Mouse (Mus musculus) neural tube, embryonic 12.5 days (tissue): ENCODE data around the gene Pheta2. TPM values are rescaled to one million over a fixed set of nuclear protein-coding genes. Genes with fewer than 3 reads are reported as not detected.
"Not testable (repeated sequence)": the region's sequence is repeated elsewhere in the genome, so short reads cannot be mapped to it uniquely, and the experiment has no call there.

Experiments used
- ATAC-seq: fragments of 200-750 bp; cut with Nextera tagmentation; 2 replicates; pipeline ENCODE4 v1.8.0; 2017; ENCODE audit warnings: low read depth, mild to moderate bottlenecking, moderate TSS enrichment, moderate library complexity; ENCODE audit not compliant: low FRiP score
- H3K27ac ChIP-seq: fragments of 300-500 bp; sonication (generic); 2 replicates; pipeline ENCODE4 v1.5.1; 2016
- H3K27me3 ChIP-seq: fragments of 300-500 bp; sonication (generic); replicated peaks from 2 replicates; pipeline ENCODE4 v1.6.1; 2016; ENCODE audit warnings: mild to moderate bottlenecking
- H3K36me3 ChIP-seq: fragments of 300-500 bp; sonication (generic); 2 replicates; pipeline ENCODE4 v1.6.1; 2016; ENCODE audit warnings: mild to moderate bottlenecking
- H3K4me1 ChIP-seq: fragments of 300-500 bp; sonication (generic); 2 replicates; pipeline ENCODE4 v1.6.1; 2016
- H3K4me2 ChIP-seq: fragments of 300-500 bp; sonication (generic); replicated peaks from 2 replicates; pipeline ENCODE4 v1.6.1; 2016; ENCODE audit warnings: mild to moderate bottlenecking
- H3K4me3 ChIP-seq: fragments of 300-500 bp; sonication (generic); 2 replicates; pipeline ENCODE4 v1.5.1; 2016
- H3K9ac ChIP-seq: fragments of 300-500 bp; sonication (generic); 2 replicates; pipeline ENCODE4 v1.6.1; 2016; ENCODE audit warnings: mild to moderate bottlenecking
- H3K9me3 ChIP-seq: fragments of 300-500 bp; sonication (generic); 2 replicates; pipeline ENCODE4 v1.6.1; 2016; ENCODE audit warnings: mild to moderate bottlenecking
- WGBS: fragments of 180-500 bp; shearing (Covaris S2); methylation state at CpG from one replicate; pipeline ENCODE4 v1.1.7; 2016; 5-methylcytosine and 5-hydroxymethylcytosine counted together
- microRNA-seq: library from miRNA; unstranded; fragments of <30 nt; microRNA quantifications from one replicate; pipeline ENCODE4, GENCODE M21; 2017
- polyA plus RNA-seq: library from polyadenylated mRNA; unstranded; fragments of >200 nt; fragmentation: Nextera tagmentation; extraction: Ambion mirVana; gene quantifications from 2 replicates; pipeline ENCODE4 v1.2.1, GENCODE M21; 2016

Pheta2 gene
- polyA plus RNA-seq, 1 experiment from 2014 or later, result 4.0 TPM

- no peak overlapping the region for H3K27ac ChIP-seq
- H3K4me1 ChIP-seq, result peaks cover 10% of the 10 kb centered on the region
- no peak overlapping the region for H3K9ac ChIP-seq
- H3K4me3 ChIP-seq, result no peak overlapping the region
- no peak for ATAC-seq
- no peaks in the 10 kb centered on the region for H3K36me3 ChIP-seq
- no peaks in the 10 kb centered on the region for H3K9me3 ChIP-seq
- 81% methylated on average over 5 of the region's 5 CpGs for WGBS
- no peaks in the 10 kb centered on the region for H3K27me3 ChIP-seq
- H3K4me2 ChIP-seq, result no peak overlapping the region
These were observed 39.0 kb downstream of the Pheta2 start for GRCm38 (mm10) chr15:82377701-82378100.

GRCm38 (mm10) chr15:82378261-82379180 is 39.8 kb downstream of the Pheta2 start:
- Histone ChIP-seq H3K4me2 (no peak overlapping the region), H3K36me3 (no peaks in the 10 kb centered on the region), H3K4me3 (no peak overlapping the region), H3K4me1 (peaks cover 10% of the 10 kb centered on the region), H3K9ac (no peak overlapping the region), H3K27ac (no peak overlapping the region), H3K27me3 (no peaks in the 10 kb centered on the region), H3K9me3 (no peaks in the 10 kb centered on the region)
- ATAC-seq, result no peak
- 47% methylated on average over 15 of the region's 15 CpGs for WGBS

- H3K27me3 ChIP-seq, result no peaks in the 10 kb centered on the region
- H3K9ac ChIP-seq, result no peak overlapping the region
- H3K9me3 ChIP-seq, result no peaks in the 10 kb centered on the region
- H3K4me1 ChIP-seq, result peaks cover 10% of the 10 kb centered on the region
- peak overlapping the region; percentile 65 for H3K4me2 ChIP-seq
- no peaks in the 10 kb centered on the region for H3K36me3 ChIP-seq
- H3K27ac ChIP-seq, result no peak overlapping the region
- peak overlapping the region; percentile 34 for H3K4me3 ChIP-seq
- 27% methylated on average over 7 of the region's 7 CpGs for WGBS
- ATAC-seq, result peak; percentile 48; the same call in 1 of the 2 replicates
These were observed 40.7 kb downstream of the Pheta2 start for GRCm38 (mm10) chr15:82379511-82379870.

GRCm38 (mm10) chr15:82379871-82380713 is 41.4 kb downstream of the Pheta2 start, which contains the start of gene Cyp2d22:
Gene Cyp2d22, minus strand, starts transcription at chr15:82380260.
- no peaks in the 10 kb centered on the region for H3K27me3 ChIP-seq
- peak within 1 kb of the TSS; percentile 65 for H3K4me2 ChIP-seq
- H3K9me3 ChIP-seq, result no peaks in the 10 kb centered on the region
- H3K27ac ChIP-seq, result no peak within 1 kb of the TSS
- H3K4me3 ChIP-seq, result peak within 1 kb of the TSS; percentile 34
- ATAC-seq, result peak; percentile 58
- peaks cover 10% of the 10 kb centered on the region for H3K4me1 ChIP-seq
- 2% methylated on average over 19 of the region's 24 CpGs for WGBS
- H3K36me3 ChIP-seq, result no peaks in the 10 kb centered on the region
- peak within 1 kb of the TSS; percentile 33; the same call in 1 of the 2 replicates for H3K9ac ChIP-seq

- H3K27ac ChIP-seq, result no peak overlapping the region
- 34% methylated on average over 7 of the region's 7 CpGs for WGBS
- no peaks in the 10 kb centered on the region for H3K27me3 ChIP-seq
- H3K4me1 ChIP-seq, result peaks cover 10% of the 10 kb centered on the region
- no peaks in the 10 kb centered on the region for H3K9me3 ChIP-seq
- peak overlapping the region; percentile 33; the same call in 1 of the 2 replicates for H3K9ac ChIP-seq
- ATAC-seq, result no peak
- H3K36me3 ChIP-seq, result no peaks in the 10 kb centered on the region
- peak overlapping the region; percentile 34 for H3K4me3 ChIP-seq
- peak overlapping the region; percentile 65 for H3K4me2 ChIP-seq
These were observed 41.9 kb downstream of the Pheta2 start for GRCm38 (mm10) chr15:82380714-82381062.

GRCm38 (mm10) chr15:82382441-82382840 is 43.7 kb downstream of the Pheta2 start:
- 86% methylated on average over 2 of the region's 2 CpGs for WGBS
- no peak overlapping the region for H3K4me2 ChIP-seq

GRCm38 (mm10) chr15:82385729-82386128 is 47.0 kb downstream of the Pheta2 start:
- WGBS, result 97% methylated on average over 2 of the region's 2 CpGs
- Histone ChIP-seq H3K4me3 (no peak overlapping the region), H3K27me3 (no peaks in the 10 kb centered on the region), H3K27ac (no peak overlapping the region), H3K9me3 (no peaks in the 10 kb centered on the region), H3K9ac (no peak overlapping the region), H3K36me3 (no peaks in the 10 kb centered on the region), H3K4me1 (peaks cover 4% of the 10 kb centered on the region), H3K4me2 (no peak overlapping the region)
- no peak for ATAC-seq

More at GRCm38 (mm10) chr15:82382441-82382840, 43.7 kb downstream of the Pheta2 start:
- Histone ChIP-seq H3K4me1 (peaks cover 10% of the 10 kb centered on the region), H3K4me3 (no peak overlapping the region), H3K36me3 (no peaks in the 10 kb centered on the region), H3K9me3 (no peaks in the 10 kb centered on the region), H3K9ac (no peak overlapping the region), H3K27me3 (no peaks in the 10 kb centered on the region), H3K27ac (no peak overlapping the region)
- ATAC-seq, result no peak

- H3K9ac ChIP-seq, H3K27ac ChIP-seq, H3K4me3 ChIP-seq, H3K4me2 ChIP-seq, H3K9me3 ChIP-seq, H3K27me3 ChIP-seq, ATAC-seq, H3K4me1 ChIP-seq, H3K36me3 ChIP-seq: not testable (repeated sequence)
- WGBS, result 91% methylated on average over 10 of the region's 10 CpGs
These were observed 51.2 kb downstream of the Pheta2 start for GRCm38 (mm10) chr15:82389916-82390315.

- not testable (repeated sequence) for H3K4me1 ChIP-seq
These were observed 55.2 kb downstream of the Pheta2 start, which contains the start of gene Cyp2d11 for GRCm38 (mm10) chr15:82393922-82394321. Gene Cyp2d11, minus strand, starts transcription at chr15:82394022.

More at GRCm38 (mm10) chr15:82393922-82394321, 55.2 kb downstream of the Pheta2 start, which contains the start of gene Cyp2d11:
- not testable (repeated sequence) for H3K27me3 ChIP-seq, H3K9ac ChIP-seq, H3K27ac ChIP-seq, H3K4me3 ChIP-seq, H3K4me2 ChIP-seq, H3K36me3 ChIP-seq, H3K9me3 ChIP-seq, ATAC-seq
- 84% methylated on average over 2 of the region's 2 CpGs for WGBS

Small RNAs within 50 kb of the gene (microRNA-seq; reads per million reads assigned to microRNA genes)
- not detected for gene Mir7684

Other genes starting within 250 kb of the Pheta2 start
- 17.8 and 20.3 TPM in 2 replicates for gene Ccdc134, start 211.0 kb upstream of the Pheta2 start, polyA plus RNA-seq
- gene Srebf2, start 191.8 kb upstream of the Pheta2 start, polyA plus RNA-seq, result 238 and 239 TPM in 2 replicates
- 0.29 and 0.46 TPM in 2 replicates for gene Shisa8, start 126.1 kb upstream of the Pheta2 start, polyA plus RNA-seq
- gene Tnfrsf13c, start 114.6 kb upstream of the Pheta2 start, polyA plus RNA-seq, result 0.10 and 0.22 TPM in 2 replicates
- 45.5 and 45.8 TPM in 2 replicates for gene Cenpm, start 94.2 kb upstream of the Pheta2 start, polyA plus RNA-seq
- 1.7 and 3.2 TPM in 2 replicates for gene 1500009C09Rik, start 86.5 kb upstream of the Pheta2 start, polyA plus RNA-seq
- 235 and 268 TPM in 2 replicates for gene Sept3, start 64.0 kb upstream of the Pheta2 start, polyA plus RNA-seq
- not detected in 2 replicates for gene Wbp2nl, start 40.0 kb upstream of the Pheta2 start, polyA plus RNA-seq
- 24.8 and 27.1 TPM in 2 replicates for gene Naga, start within 50 bp of the Pheta2 start, polyA plus RNA-seq
- gene Smdt1, start within 50 bp of the Pheta2 start, polyA plus RNA-seq, result 285 and 313 TPM in 2 replicates
- 302 and 313 TPM in 2 replicates for gene Ndufa6, start 15.4 kb downstream of the Pheta2 start, polyA plus RNA-seq
- 2.2 and 2.9 TPM in 2 replicates for gene Cyp2d22, start 41.3 kb downstream of the Pheta2 start, polyA plus RNA-seq
- gene Cyp2d11, start 55.1 kb downstream of the Pheta2 start, polyA plus RNA-seq, result not detected in 2 replicates
- not detected in 2 replicates for gene Cyp2d10, start 68.3 kb downstream of the Pheta2 start, polyA plus RNA-seq
- not detected in 2 replicates for gene Cyp2d9, start 94.5 kb downstream of the Pheta2 start, polyA plus RNA-seq
- not detected in 2 replicates for gene Cyp2d12, start 216.1 kb downstream of the Pheta2 start, polyA plus RNA-seq